Mouse (Mus musculus): ENCODE data around the gene Psmd9. TPM values are rescaled to one million over a fixed set of nuclear protein-coding genes. Genes with fewer than 3 reads are reported as not detected.

The Psmd9 gene
- total RNA-seq, 2 experiments from 2014 or later, result 20.5 to 24.6 TPM

DNA sequence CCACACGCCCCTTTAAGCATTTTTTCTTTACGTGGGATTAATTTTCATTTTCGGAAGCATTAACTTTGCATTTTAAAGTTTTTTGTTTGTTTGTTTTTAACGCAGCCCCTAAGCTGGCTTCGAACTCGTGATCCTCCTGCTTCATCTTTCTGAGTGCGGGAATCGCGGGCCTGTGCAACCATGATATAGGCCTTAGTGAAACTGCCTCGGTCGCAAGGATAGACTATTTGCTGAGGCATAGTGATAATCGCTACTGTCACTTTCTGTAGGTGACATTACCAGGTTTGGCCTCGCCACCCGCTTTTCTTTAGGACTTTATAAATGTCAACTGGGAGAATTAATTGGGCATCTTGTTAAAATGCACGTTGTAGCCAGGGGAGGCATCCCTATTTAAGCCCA is 59.3 kb downstream of the Psmd9 start:
- no peak for DNase-seq
- intact Hi-C loops (cut with DNase I), result no loop called here

DNA sequence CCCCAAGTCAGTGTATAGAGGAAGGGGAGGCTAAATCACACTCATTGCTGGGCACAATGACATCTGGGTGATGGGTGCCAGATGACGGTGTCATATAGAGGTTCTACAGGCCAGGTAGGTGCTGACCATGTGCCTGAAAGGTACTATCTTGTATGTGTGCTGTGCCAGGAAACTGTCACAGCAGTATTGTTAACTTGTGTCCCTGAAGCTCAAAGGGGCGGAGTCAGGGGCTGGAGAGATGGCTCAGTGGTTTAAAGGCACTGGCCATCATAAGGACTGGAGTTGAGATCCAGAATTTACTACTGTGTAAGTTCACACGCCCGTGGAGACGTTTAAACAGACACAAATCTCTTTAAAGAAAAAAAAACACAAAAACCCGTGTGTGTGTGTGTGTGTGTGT is 60.1 kb downstream of the Psmd9 start:
- DNase-seq, result no peak
- intact Hi-C loops (cut with DNase I), result no loop called here

DNA sequence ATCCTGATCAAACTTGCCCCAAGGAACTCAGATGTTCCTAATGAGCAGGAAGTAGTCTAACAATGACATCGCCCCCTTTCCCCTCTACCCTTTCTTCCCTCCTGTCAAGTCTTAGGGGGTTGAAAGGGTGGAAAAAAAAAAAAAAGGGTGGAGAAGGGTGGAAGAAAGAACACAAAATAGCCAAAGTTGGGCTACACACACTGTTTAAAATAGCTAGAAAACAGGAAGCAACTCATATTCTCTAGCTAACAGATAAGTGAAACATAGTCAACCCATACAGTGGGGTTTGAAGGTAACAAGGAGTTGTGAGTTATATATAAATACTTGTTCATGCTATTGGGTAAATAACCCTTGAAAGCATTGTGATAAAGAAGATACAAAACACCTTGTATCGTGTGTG is 63.0 kb downstream of the Psmd9 start:
- DNase-seq, result no peak
- intact Hi-C loops (cut with DNase I), result no loop called here

DNA sequence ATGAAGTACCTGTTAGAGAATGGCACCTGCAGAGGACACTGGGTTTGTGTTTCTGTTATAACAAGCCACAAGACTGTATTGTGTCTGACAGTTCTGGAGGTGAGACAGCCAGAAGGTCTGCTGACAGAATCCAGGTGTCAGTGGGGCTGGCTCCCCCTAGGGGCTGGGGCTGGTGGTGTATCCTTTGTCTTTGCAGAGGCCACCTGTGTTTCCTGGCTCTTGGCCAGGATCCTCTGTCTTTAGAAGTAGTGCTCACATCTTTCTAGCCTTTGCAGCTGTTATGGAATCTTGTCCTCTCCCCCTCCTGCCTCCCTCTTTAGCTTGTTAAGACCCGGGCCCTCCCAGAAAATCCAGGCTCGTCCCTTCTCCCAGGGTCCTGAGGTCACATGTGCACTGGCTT is 66.5 kb downstream of the Psmd9 start:
- DNase-seq, result peak; percentile 49 to 58
- intact Hi-C loops (cut with DNase I), result no loop called here

DNA sequence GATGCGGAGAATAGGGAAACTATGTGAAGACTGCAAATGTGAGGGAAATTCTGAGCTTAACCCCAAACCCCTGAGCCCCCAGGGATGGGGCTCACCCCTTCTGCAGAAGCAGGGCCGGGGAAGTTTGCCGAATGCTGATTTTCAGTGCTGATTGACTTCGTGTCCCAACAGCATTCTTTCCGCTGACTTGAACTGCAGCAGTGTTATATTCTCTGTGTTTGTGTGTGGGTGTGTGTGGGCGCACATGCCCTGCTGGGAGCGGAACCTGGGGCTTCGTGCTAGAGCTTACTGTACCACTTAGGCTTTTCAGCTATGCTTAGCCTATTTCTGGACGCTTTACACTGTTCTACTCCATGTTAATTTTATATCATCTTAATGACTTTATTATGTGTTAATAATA is 67.2 kb downstream of the Psmd9 start:
- DNase-seq, result no peak
- intact Hi-C loops (cut with DNase I), result no loop called here

DNA sequence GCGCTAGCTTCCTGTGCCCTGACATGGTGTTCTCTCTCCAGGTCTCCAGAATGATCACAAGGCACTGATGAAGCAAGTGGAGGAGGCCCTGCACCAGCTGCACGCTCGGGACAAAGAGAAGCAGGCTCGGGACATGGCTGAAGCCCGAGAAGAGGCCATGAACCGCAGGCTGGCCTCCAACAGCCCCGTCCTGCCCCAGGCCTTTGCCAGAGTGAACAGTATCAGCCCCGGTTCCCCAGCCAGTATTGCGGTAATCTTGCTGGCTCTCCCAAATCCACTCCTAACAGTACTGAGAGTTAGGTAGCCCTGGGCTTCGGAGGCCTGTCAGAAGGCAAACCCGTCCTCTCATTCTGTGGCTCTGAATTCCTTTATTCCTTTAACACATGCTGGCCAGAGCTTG is 70.3 kb downstream of the Psmd9 start:
- DNase-seq, result peak; percentile 44 to 48

DNA sequence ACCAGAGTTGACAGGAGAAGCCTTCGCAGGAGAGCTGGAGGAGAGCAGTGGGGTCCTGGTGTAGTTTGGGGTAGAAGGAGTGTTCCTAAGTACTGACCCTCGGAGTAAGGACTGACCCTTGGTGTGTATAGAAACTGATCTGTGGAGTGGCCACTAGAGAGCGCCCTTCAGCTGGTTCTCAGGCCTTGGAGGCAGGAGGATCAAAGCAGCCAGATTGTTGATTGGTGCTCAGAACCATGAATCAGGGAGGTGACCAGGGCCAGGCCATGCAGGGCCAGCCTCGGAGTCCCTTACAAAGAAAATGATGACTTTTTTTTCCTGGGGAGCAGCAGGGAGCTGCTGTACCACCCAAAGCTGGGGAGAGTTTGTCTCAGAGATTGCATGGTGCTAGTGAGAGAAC is 76.3 kb downstream of the Psmd9 start:
- peak; percentile 32 to 67 for DNase-seq
- intact Hi-C loops (cut with DNase I), result no loop called here

More for the DNA sequence above, 70.3 kb downstream of the Psmd9 start:
- intact Hi-C loops (cut with DNase I), result no loop called here

DNA sequence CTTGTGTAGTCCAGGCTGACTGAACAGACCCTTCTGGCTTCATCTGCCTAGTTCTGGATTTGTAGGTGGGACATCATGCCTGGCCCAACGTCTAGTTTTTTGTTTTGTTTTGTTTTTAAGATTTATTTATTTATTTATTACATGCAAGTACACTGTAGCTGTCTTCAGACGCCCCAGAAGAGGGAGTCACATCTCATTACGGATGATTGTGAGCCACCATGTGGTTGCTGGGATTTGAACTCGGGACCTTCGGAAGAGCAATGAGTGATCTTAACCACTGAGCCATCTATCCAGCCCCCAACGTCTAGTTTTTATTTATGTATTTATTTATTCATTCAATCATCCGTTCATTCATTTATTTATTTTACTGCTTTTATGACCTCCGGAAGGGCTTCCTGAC is 82.2 kb downstream of the Psmd9 start:
- DNase-seq, result no peak
- intact Hi-C loops (cut with DNase I), result loop anchor here (5.0 kb wide), 2 partner anchors 116 to 186 kb away; no protein-coding TSS in a partner anchor

DNA sequence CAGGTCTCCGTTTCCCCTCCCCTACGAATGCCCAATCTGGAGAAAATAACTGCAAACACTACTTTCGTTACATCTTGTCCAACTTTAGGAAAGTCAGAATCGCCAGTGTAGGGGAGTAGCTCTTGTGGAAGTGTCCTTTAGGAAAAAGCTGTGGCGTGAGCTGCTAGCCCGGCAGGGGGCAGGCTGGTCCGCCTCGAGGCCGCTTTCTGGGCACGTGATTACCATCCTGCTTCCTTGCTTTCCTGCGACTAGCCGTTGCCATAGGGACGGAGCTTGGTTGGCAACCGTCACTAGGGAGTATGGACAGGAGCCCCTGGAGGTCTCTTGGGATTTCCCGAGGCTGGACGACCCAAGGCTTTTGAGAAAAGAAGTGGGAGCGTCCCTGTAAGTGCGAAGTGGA is 82.6 kb downstream of the Psmd9 start, which contains the start of gene Wdr66:
TSS of gene Wdr66 (plus strand) at position 269 of the 400 bp plus-strand sequence.
- peak; percentile 91 to 94 for DNase-seq
- intact Hi-C loops (cut with DNase I), result loop anchor here (5.0 kb wide), 2 partner anchors 115 to 185 kb away; no protein-coding TSS in a partner anchor

DNA sequence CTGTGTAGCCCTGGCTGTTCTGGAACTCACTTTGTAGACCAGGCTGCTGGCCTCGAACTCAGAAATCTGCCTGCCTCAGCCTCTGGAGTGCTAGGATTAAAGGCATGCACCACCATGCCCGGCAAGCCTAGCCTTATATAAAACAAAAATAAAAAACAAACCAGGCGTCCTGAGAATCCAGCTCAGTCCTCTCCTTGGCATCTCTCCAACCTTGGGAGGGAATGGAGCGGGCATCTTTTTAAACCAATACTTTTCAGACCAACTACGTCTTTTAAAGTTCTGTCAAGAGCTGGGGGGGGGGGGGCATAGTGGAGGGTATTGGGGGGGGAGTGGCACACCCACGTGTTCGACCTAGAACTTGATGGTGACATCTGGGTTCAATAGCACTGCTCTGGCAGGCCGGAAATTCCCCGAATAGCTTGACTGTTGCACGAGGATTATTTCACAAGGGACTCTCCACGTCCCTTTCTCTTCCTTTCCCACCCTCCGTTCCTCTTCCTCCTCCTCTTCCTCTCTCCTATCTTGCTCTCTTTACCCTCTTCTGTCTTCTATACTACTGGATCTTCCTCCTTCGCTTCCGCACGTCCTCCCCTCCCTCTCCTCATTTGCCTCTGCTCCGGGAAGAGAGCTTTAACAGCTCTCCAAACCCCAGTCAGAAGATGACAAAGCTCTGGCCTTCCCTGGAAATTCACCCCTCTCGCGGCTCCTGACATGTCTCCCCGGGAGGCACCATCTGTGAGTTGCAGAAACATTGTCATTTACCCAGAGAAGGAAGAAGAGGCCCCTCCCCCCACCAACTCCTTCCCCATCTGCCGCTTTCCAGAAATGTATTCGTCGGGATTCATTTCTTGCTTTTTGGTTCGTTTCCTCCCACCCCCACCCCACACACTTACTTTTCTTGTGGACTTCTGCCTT is 87.9 kb downstream of the Psmd9 start:
- intact Hi-C loops (cut with DNase I), result no loop called here
- DNase-seq, result peak in 1 of 2 experiments; percentile 37

DNA sequence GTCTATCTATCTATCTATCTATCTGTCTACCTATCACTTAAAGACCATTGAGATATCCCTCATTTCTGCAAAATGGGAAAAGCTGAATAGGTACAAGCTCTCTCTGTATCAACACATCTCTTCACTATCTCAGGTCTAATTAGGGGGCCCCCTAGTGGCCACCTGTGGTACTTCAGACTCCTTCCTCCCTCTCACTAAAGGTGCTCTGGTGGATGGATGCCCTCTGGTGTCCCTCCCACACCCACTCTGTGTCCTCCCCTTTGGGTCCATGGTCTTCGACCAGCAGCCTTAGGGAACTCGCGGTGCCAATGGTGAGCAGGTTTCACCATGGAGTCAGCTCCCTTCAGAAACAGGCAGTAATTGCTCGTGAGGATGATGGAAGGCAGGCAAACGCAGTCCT is 89.8 kb downstream of the Psmd9 start:
- intact Hi-C loops (cut with DNase I), result no loop called here
- peak in 1 of 2 experiments; percentile 40 for DNase-seq

DNA sequence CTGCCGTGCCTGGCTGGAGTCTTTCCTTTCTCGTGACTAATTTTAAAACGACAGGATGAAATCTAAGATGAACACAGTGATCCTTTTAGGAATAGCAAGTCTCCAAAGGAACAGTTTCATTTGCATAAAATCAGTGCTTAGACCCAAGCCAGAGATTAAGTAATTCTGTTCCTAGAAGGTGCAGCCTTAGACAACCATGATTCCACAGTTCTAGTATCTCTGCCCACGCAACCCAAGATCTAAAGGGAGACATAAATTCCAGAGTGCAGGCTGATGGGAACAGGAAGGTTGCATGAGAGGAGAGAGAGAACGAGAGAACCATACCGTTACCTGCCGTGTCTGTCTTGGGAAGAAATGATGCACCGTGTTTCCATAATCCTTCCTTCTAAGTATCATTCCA is 91.5 kb downstream of the Psmd9 start:
- intact Hi-C loops (cut with DNase I), result no loop called here
- DNase-seq, result no peak

DNA sequence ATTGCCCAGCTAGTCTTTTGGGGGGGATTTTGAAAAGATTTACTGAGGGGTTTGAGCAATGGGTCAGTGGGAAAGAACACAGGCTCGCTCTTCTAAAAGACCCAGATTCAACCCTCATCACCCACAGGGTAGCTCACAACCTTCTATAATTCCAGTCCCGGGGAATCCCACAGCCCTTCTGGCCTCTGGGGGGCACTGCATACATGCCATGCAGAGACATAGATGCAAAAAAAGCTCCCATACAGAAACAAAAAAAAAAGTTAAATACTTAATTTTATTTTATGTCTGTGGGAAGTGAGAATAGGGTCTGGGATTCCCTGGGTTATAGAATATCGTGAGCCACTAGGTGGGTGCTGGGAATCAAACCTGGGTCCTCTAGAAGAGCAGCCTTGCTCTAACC is 97.7 kb downstream of the Psmd9 start:
- DNase-seq, result no peak
- intact Hi-C loops (cut with DNase I), result no loop called here

DNA sequence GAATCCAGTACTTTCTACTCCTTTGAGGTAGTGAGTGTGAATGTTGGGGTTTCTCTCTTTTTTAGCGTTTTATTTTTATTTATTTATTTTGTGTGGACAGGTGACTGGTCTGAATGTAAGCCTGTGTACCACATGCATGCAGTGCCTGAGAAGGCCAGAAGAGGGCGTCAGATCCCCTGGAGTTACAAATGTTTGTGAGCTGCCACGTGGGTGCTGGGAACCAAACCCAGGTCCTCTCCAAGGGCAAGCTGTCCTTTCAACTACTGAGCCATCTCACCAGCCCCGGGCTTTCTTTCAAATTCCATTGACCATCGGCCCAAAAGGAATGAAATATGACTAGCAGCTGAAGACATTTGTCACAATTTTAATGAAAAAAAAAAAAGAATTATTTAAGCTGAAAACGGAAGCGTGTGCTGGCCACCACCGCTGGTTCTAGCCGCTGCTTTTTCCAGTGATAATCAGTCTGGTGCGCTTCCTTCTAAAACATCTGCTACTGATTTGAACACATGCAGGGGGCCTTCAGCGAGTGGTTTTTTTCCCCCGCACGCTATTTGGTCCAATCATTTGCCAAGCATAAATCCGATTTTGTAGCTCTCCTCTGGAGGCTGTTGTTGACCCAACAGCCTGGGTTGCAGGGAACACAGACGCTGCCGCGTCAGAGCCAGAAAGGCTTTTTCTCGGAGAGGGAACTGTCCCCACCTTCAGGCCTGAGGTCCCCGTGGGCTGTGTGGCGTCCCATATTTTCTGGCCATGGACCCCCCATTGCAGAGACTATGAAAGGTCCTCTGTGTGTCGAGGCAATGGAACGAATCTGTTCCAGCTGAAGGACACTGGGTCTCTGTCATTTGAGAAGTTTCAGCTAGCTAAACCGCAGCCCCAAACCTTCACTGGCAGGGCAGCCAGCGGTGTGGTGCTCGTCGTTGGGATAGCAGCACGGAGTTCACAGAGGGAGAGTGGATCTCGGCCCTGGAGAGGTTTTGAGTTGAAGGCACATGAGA is 99.6 kb downstream of the Psmd9 start:
- DNase-seq, result no peak
- intact Hi-C loops (cut with DNase I), result no loop called here

DNA sequence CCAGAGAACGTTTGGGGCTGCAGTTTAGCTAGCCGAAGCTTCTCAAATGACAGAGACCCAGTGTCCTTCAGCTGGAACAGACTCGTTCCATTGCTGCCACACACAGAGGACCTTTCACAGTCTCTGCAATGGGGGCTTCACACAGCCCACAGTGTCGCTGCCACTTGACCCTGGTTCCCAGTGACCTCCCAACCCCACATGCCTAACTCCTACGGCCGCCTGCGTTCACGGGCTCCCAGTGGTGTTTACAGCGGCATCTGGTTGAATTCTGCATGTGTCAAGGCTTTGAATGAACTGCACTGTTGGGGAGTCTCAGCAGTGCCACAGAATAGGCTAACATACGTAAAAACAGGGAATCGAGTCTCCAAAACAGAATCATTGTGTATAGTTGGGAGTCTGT is 101.7 kb downstream of the Psmd9 start:
- intact Hi-C loops (cut with DNase I), result no loop called here
- no peak for DNase-seq

DNA sequence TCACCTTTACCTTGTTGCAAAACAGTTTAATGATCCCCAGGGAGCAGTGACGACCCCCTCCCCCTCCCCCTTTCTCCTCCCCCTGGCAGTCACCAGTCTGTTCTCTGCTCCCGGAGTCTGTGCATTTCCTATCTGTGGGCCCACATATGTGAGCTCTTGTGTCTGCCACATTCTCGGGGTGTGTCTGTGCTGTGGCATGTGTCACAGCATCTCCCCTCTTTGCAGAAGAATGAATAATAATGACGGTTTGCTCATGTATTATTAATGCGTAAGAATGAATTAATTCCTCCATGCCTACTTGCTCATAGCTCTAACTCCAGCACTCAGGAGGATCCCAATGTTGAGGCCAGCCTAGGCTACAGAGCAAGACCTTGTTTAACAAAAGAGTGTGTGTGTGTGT is 103.7 kb downstream of the Psmd9 start:
- no peak for DNase-seq
- intact Hi-C loops (cut with DNase I), result no loop called here

DNA sequence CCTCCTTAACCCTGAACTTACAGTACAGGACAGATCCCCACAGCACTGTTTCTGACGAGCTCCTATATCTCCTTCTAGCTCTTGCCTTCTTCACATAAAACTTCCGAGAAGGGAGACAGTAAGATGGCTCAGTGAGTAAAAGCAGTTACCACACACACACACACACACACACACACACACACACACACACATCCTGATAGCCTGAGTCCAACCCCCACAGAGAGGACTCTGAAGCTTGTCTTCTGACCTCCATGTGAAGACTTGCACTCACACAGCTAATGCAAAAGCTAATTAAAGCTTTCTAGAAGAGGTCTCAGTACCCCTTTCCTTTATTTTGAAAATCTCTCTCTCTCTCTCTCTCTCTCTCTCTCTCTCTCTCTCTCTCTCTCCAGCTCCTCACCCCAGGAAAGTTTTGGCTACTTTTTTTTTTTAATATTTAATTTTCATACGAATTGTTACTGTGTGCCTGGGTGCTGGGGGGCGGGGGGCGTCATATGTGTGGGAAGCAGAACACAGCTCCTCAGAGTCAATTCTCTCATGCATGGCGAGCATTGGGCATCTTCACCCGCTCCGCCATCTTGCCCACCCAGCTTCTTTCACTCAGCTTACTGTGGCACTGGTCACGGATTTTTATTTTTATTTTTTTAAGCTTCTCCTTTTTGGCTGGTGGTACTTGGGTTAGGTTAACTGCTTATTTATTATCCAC is 107.6 kb downstream of the Psmd9 start:
- DNase-seq, result no peak
- intact Hi-C loops (cut with DNase I), result no loop called here

DNA sequence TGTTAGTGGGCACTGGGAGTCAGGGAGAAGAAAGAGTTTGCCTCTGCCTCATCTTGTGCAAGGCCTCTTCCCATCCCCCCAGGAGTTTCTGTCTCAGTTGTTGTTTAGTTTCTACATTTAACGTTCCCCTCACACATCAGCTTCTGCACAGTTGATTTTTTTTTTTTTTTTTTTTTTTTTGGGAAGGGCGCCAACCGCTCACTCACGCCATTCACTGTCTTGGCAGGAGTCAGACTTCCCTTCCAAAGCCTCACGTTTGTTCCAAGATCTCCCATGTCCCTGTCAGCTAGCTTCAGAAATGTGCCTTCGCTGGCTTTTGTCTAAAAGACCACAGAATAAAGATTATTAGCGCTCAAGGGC is 108.1 kb downstream of the Psmd9 start:
- DNase-seq, result peak in 1 of 2 experiments; percentile 26
- intact Hi-C loops (cut with DNase I), result no loop called here

DNA sequence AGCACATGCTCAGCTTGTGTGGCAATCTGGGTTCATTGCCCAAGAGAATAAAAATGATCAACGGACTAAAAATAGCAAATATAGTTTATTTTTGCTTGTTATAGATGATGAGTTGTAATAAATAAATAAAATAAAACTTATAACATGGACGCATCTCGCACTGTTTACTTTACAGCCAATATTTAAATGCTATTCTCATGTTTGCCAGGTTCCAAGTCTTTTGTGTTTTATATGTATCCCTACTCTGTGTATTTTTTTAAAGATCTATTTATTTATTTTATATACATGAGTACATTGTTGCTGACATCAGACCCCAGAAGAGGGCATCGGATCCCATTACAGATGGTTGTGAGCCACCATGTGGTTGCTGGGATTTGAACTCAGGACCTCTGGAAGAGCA is 108.5 kb downstream of the Psmd9 start:
- intact Hi-C loops (cut with DNase I), result no loop called here
- no peak for DNase-seq

DNA sequence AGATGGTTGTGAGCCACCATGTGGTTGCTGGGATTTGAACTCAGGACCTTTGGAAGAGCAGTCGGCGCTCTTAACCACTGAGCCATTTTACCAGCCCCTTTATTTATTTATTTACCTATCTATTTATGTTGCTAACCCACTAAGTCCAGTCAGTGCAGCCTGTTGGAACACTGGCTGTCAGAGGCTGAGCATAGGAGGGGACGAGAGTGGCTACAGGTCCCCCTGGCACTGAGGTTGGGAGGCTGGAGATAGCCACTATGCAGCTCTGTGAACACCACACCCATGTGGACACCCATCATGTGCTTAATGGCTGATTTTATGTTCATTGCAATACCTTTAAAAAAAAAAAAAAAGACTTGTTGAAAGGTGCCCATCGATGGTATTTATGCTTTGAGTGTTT is 110.0 kb downstream of the Psmd9 start:
- DNase-seq, result no peak
- intact Hi-C loops (cut with DNase I), result no loop called here

Measured in heart, postnatal 10 days (tissue).